Mouse (Mus musculus): ENCODE data around the gene Cpne9.
"Not testable (repeated sequence)": the region's sequence is repeated elsewhere in the genome, so short reads cannot be mapped to it uniquely, and the experiment has no call there.

The Cpne9 gene

DNA sequence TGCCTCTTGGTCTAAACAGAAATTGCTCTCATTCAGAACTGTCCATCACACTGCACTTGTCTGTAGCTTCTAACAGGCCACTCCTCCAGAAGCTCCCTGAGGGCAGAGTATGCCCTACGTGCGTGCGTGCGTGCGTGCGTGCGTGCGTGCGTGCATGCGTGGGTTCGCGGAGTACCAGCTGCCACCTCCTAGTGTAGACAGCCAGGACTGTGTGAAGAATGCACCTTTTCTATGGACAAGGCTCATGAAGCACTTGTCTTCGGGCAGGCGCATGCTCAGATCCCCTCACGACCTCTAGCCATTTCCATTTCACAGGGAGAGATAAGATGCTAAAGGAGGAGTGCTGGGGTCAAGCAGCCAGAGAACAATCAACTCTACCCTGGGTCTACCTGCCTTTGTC lies 7.2 kb downstream of the Cpne9 start:
- in situ Hi-C loops (cut with MseI, MboI), result no loop called here

DNA sequence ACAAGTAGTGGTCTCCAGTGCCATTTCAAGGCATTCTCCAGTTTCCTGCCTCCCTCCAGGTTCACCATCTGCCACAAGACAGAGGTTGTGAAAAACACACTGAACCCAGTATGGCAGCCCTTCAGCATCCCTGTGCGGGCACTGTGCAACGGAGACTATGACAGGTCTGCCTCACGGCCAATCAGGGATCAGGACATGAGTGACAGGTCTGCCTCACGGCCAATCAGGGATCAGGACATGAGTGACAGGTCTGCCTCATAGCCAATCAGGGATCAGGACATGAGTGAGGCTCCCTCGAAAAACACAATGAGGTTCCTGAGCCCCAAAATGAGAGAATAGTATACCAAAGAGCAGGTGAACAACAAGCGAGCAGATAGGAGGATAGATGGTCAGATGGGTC lies 8.2 kb downstream of the Cpne9 start:
- in situ Hi-C loops (cut with MseI, MboI), result no loop called here

DNA sequence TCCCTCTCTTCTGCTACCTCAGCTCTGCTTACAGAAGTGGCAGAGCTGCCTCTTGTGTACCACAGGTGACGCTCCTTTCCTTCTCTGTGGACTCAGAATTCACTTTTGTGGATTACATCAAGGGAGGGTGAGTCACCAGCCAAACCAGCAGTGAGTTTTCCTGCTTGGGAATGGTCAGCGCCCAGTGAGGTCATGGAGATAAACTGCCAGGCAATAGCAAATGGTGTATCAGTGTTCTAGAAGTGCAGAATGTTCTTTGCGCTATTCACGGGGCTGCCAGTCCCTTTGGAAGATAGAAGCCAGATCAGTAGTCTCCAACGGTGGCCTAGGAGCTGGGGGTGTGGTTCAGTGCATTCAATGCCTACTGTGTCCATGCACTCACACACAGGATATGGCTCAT lies 10.8 kb downstream of the Cpne9 start:
- in situ Hi-C loops (cut with MseI, MboI), result no loop called here

GRCm38 (mm10) chr6:113296046-113296445 lies 13.9 kb downstream of the Cpne9 start:
- in situ Hi-C loops (cut with MseI, MboI), result no loop called here

GRCm38 (mm10) chr6:113296639-113297038 lies 14.5 kb downstream of the Cpne9 start:
- in situ Hi-C loops (cut with MseI, MboI), result no loop called here

- in situ Hi-C loops (cut with MseI, MboI), result no loop called here
Observed at GRCm38 (mm10) chr6:113301350-113301749, 19.2 kb downstream of the Cpne9 start.

DNA sequence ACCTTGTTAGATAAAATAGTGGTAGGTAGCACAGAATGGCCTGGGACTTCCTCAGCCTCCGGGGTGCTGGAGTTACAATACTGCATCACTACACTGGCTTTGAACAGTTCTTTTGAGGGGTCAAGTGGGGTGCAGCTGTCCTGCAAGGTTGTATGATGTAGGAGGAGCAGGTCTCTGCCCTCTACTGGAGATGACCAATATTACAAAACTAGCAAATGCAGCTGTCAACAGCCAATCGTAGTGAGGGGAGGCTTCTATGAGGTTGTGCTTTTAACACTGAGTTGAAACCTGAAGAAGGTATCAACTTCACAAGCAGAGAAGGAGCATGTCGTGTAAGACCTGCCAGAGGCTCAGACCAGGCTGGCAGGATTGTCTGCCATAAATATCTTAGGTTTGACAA lies 20.2 kb downstream of the Cpne9 start:
- in situ Hi-C loops (cut with MseI, MboI), result no loop called here

DNA sequence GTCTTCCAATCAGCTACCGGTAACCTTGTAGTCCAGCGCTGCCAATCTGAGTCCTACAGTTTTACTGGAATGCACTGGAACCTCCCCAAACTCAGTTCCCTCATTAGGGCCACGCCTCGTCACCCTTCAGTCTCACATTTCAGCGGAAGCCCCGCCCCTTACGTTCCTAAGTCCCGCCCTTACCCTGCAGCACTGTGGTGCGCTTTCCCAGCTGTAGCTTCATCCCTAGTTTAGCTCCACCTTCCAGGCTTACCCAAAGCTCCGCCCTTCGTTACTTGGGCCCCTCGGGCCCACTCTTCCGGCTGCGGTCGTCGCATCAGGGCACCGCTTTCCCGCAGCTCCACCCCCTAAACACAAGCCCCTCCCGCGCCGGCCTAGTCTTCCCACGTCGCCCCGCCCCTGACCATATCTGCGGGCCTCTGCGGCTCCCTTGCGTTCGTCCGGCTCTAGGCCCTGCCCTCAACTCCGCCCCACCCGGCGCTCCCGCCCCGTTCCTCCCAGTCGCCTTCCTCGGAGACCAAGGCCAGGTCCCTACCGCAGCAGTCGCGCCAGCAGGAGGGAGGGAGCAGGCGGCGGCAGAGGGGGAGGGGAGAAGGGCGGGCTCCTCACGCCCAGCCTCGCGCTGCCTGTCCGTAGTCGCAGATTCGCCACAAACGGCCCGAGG lies 24.3 kb downstream of the Cpne9 start:
- in situ Hi-C loops (cut with MseI, MboI), result no loop called here

- in situ Hi-C loops (cut with MseI, MboI), result no loop called here
Observed at GRCm38 (mm10) chr6:113306986-113307349, 24.9 kb downstream of the Cpne9 start, which contains the start of gene Brpf1. Brpf1 (plus strand) TSS chr6:113307137.

DNA sequence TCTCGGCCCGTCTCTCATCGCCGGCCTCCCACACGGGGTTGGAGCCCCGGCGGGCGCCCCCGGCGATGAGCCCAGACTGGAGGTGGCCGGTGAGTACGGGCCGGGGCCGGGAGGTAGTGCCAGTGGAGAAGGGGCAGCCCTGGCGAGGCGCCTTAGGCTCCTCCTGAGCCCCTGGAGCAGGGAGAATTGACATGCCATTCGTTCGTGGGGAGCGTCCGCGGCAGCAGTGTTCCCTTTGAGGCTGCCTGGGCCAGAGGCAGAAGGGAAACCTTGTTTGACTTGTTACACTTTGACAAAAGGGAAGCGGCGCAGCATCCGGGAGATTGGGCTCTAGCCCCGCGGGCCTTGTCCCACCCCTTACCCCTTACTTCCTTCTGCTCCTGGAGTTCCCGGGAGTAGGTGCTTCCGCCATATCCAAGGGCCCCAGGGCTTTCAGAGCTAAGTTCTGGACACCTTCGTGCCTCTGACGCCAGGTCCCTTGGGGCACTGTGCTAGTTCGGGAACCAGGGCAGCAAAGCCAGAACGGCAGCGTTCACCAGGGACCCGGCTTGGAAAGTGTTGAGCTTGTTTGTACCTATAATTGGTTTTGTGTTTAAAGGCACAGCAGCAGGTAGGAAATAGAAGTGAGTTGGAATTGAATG lies 25.5 kb downstream of the Cpne9 start:
- in situ Hi-C loops (cut with MseI, MboI), result no loop called here

DNA sequence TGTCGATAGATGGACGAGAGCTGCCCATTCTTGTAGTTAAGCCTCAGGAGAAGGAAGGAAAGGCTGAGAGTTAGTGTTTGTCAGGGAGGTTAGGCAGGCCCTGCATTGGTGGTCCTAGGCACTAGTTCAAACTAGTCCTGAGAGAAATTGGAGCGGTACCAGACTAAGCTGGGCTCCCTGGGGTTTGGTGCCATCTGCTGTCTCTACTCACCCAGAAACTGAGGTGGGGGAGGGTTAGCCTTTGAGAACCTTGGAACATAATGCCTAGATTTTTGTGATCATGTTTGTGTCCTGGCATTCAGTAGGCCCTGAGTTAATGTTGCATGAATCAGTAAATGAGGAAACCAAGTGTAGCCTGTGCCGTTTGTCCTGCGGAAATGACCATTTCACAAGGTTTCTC lies 26.0 kb downstream of the Cpne9 start:
- in situ Hi-C loops (cut with MseI, MboI), result no loop called here

GRCm38 (mm10) chr6:113315972-113316371 lies 33.9 kb downstream of the Cpne9 start:
- in situ Hi-C loops (cut with MseI, MboI), result no loop called here

DNA sequence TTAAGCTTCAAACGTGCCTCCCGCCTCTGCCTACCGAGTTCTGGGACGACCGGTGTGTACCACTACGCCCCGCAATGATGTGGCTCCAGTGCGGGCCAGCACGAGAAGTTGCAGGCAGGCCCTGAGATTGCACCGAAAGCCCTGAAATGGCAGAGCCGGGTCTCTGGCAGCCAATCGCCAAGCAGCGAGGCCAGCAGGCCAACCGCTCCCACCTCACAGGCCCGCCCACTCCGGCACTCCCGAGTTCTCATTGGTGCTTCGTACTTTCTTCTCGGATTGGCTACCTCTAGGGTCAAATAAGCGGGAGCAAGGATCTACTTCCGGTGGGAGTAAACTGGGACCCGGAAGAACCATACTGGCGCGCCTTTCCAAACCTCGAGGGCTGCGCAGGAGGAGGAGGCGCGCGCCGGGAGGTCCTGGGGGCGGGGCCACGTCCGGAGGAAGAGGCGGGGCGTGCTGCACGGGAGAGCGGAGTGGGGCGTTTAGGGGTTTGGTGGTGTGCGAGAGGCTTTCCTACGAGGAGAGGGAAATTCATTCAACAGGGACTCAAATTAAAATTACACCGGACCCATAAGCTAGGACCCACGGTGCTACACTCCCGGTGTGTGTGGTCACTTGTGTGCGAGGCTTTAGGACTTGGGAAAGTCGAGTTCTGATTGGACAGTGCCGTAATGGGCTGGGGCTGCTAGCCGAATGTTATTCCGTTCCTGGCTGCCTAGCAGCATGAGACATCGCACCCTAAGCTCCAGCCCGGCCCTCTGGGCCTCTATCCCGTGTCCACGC lies 44.6 kb downstream of the Cpne9 start, which contains the start of gene Ogg1:
Gene Ogg1 (plus strand): TSS at position 440 of the 783 bp plus-strand sequence.
- in situ Hi-C loops (cut with MseI, MboI), result no loop called here

- in situ Hi-C loops (cut with MseI, MboI), result no loop called here
Observed at GRCm38 (mm10) chr6:113329396-113329795, 47.3 kb downstream of the Cpne9 start.

- in situ Hi-C loops (cut with MseI, MboI), result no loop called here
Observed at GRCm38 (mm10) chr6:113330547-113330946, 48.4 kb downstream of the Cpne9 start.

GRCm38 (mm10) chr6:113331721-113332120 lies 49.6 kb downstream of the Cpne9 start:
- in situ Hi-C loops (cut with MseI, MboI), result no loop called here

DNA sequence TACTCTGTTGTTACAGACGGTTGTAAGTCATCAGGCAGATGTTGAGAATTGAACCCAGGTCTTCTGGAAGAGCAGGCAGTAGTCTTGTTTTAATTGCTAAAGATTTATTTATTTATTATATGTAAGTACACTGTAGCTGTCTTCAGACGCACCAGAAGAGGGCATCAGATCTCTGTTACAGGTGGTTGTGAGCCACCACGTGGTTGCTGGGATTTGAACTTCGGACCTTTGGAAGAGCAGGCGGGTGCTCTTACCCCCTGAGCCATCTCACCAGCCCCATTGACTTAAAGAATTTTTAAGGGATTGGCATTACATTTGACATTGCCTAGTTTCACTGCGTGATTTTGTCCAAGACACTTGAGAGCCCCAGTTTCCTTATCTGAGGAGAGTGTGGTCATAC lies 50.6 kb downstream of the Cpne9 start:
- in situ Hi-C loops (cut with MseI, MboI), result not testable (repeated sequence)

- in situ Hi-C loops (cut with MseI, MboI), result no loop called here
Observed at GRCm38 (mm10) chr6:113333137-113333950, 51.2 kb downstream of the Cpne9 start.

DNA sequence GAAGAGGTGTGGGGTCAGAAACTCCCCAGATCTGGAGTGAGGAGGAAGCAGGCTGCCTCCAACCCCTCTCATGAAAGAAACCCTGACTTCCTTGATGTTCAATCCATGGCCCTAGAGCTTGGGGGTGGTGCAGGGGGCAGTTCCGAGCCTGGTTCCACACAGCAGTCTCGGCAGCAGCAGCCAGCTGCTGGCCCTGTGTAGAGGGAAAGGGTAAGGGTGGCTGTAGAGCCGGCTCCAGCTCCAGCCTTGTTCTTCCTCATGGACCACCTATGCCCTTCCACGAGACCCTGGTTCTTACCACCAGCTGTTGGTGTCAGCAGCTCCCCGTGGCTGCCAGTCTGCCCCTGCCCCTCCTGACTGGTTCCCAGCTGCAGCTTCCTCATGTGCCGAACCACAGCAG lies 52.1 kb downstream of the Cpne9 start:
- in situ Hi-C loops (cut with MseI, MboI), result no loop called here

DNA sequence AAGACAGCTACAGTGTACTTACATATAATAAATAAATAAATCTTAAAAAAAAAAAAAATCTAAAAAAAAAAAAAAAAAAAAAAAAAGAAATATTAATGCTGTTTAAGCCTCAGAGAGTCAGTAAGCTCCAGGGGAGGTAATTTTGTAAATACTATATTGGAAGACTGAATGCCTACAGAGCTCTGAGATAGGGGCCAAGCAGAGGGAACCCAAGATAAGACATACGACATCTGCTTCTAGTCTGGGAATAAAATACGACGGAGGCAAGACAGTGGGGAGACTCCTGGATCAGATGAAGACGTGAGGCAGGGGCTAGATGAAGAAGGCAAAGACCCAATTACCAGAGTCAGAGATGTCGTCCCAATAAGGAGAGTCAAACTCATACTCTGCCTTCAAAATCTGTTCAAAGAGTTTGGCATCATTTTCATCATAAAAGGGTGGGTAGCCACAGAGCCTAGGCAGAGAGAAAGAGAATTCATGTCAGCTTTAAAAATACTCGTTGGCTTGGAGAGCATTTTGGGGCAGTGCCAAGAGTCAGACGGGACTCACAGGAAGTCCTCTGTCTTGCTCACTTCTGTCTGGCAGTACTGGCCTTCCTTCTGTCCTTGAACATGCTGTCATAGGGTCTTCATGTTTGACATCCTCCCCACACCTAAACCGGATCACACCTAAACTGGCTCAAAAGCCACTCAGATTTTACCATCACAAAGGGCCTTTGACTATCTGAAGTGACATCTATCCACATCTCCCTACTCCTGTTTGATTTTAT lies 54.9 kb downstream of the Cpne9 start:
- in situ Hi-C loops (cut with MseI, MboI), result no loop called here

DNA sequence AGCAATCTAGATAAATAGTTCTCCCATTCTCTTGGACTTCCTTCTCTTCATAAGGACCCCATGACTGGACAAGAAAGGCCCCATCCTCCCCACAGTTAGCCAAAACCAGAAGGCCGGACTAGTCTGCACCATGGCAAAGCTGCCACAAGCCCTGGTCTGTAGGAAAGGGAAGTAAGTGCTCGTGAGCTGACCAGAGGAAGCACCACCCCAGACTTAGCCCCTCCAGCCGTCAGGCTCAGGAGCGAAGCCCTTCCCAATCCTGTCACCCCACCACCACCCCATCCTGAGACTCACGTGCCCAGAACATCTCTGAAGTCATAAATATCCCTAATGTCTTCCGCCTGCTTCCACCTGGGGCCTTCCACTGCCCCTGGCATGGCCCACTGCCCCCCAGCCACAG lies 59.5 kb downstream of the Cpne9 start:
- in situ Hi-C loops (cut with MseI, MboI), result no loop called here
